In the genomic region with DNA sequence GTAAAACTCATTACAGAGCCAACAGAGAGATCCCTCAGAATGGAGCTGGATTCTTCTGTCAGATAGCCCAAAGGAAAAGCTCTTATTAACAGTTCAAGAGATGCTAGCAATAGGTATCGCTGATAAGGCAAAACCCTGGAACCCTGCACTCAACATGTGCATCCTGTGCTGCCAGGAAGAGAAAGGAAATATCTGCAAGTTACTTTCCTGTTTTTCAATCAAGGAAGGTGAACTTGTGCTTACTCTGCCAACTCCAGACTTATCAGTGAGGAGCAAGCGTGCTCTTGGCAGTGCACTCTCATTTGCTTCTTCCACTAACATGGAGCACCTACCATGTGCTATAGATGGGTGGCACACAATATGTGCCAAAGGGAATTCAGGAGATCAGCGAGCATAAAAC, we compare ENCODE assay signal across 13 mouse cellular contexts.
DNase-seq lines count a peak whose midpoint lies in the region; ATAC-seq and TF ChIP-seq lines count a peak whose summit lies in the region.
"Had no signal": no experiment of that assay in that cellular context is flagged by ENCODE, and none has a peak within 500 bp of the region (broad histone marks: within the 10 kb centered on the region; RNA-seq: fewer than 3 reads in every experiment).

No protein-coding gene starts in this region.

- no peak overlapping the region for H3K9ac ChIP-seq in embryonic facial prominence, embryonic 15.5 days
- H3K9ac ChIP-seq in intestine, embryonic 16.5 days (ENCODE audit: low read depth, low read length), result no peak overlapping the region
- H3K9ac ChIP-seq in lung, embryonic 14.5 days, result no peak overlapping the region
- H3K9ac ChIP-seq: forebrain, embryonic 13.5 days; midbrain, embryonic 13.5 days had no signal

- WGBS in embryonic facial prominence, embryonic 15.5 days, result 81% methylated on average over 3 of the region's 3 CpGs
- 81% methylated on average over 3 of the region's 3 CpGs for WGBS in intestine, embryonic 16.5 days
- WGBS in lung, embryonic 14.5 days, result 70% methylated on average over 3 of the region's 3 CpGs

- H3K27ac ChIP-seq in embryonic facial prominence, embryonic 15.5 days (replicated peaks), result peak overlapping the region; percentile 48; the same call in 1 of the 2 replicates
- H3K27ac ChIP-seq in intestine, embryonic 16.5 days (ENCODE audit: low read length), result 0 out of 2 replicates have a peak overlapping the region, but pooled peaks have one; percentile 67
- peak overlapping the region; percentile 61; the same call in 1 of the 2 replicates for H3K27ac ChIP-seq in lung, embryonic 14.5 days (ENCODE audit: low read depth)
- H3K27ac ChIP-seq: forebrain, embryonic 13.5 days; midbrain, embryonic 13.5 days had no signal

- TF ChIP-seq CTCF in lung, embryonic 14.5 days (IDR thresholded peaks at IDR 0.05; ENCODE audit: low read depth), result no peak

- no peaks in the 10 kb centered on the region for H3K9me3 ChIP-seq in embryonic facial prominence, embryonic 15.5 days (replicated peaks)
- no peaks in the 10 kb centered on the region for H3K9me3 ChIP-seq in intestine, embryonic 16.5 days (ENCODE audit: control insufficient read depth, low read length)
- H3K9me3 ChIP-seq in lung, embryonic 14.5 days (ENCODE audit: low read depth, low read length), result no peaks in the 10 kb centered on the region
- H3K9me3 ChIP-seq: forebrain, embryonic 13.5 days; midbrain, embryonic 13.5 days had no signal

- ATAC-seq in embryonic facial prominence, embryonic 15.5 days (ENCODE audit: insufficient number of reproducible peaks, low FRiP score, low TSS enrichment, low read depth), result no peak
- ATAC-seq in intestine, embryonic 16.5 days, result no peak
- ATAC-seq in lung, embryonic 14.5 days (ENCODE audit: insufficient read depth), result peak; percentile 66
- ATAC-seq in monocyte, adult 5-6 weeks (replicated peaks; ENCODE audit: insufficient number of reproducible peaks, low FRiP score, low TSS enrichment, poor library complexity, severe bottlenecking), result no peak
- ATAC-seq: forebrain, embryonic 13.5 days; midbrain, embryonic 13.5 days had no signal

- H3K4me2 ChIP-seq in embryonic facial prominence, embryonic 15.5 days (replicated peaks), result no peak overlapping the region
- H3K4me2 ChIP-seq in intestine, embryonic 16.5 days (ENCODE audit: low read depth, low read length), result no peak overlapping the region
- no peak overlapping the region for H3K4me2 ChIP-seq in lung, embryonic 14.5 days
- H3K4me2 ChIP-seq: forebrain, embryonic 13.5 days; midbrain, embryonic 13.5 days had no signal

- H3K4me1 ChIP-seq in embryonic facial prominence, embryonic 15.5 days, result no peaks in the 10 kb centered on the region
- no peaks in the 10 kb centered on the region for H3K4me1 ChIP-seq in intestine, embryonic 16.5 days (ENCODE audit: control insufficient read depth, insufficient read depth, low read length)
- H3K4me1 ChIP-seq in lung, embryonic 14.5 days (ENCODE audit: insufficient read depth), result no peaks in the 10 kb centered on the region
- H3K4me1 ChIP-seq: forebrain, embryonic 13.5 days; midbrain, embryonic 13.5 days had no signal

- DNase-seq in adrenal gland, adult 8-10 months, result peak; percentile 5
- DNase-seq in adrenal gland, postnatal 4 days (ENCODE audit: low spot score in 2 of 2), result no peak
- peak; percentile 46 for DNase-seq in lung, embryonic 14.5 days
- DNase-seq in yolk sac, embryonic 10.5 days (ENCODE audit: low spot score), result no peak
- no peak for DNase-seq in embryo, embryonic 10 days (ENCODE audit: low spot score)
- DNase-seq: cerebellum, postnatal 10 days; right cerebral cortex, adult 18-20 months; thymus, postnatal 25 days had no signal

- no peak overlapping the region for H3K4me3 ChIP-seq in embryonic facial prominence, embryonic 15.5 days (replicated peaks)
- no peak overlapping the region for H3K4me3 ChIP-seq in intestine, embryonic 16.5 days (ENCODE audit: low read length)
- H3K4me3 ChIP-seq in lung, embryonic 14.5 days (ENCODE audit: low read depth, low read length), result no peak overlapping the region
- H3K4me3 ChIP-seq: forebrain, embryonic 13.5 days; midbrain, embryonic 13.5 days had no signal

- H3K36me3 ChIP-seq in embryonic facial prominence, embryonic 15.5 days, result no peaks in the 10 kb centered on the region
- H3K36me3 ChIP-seq in intestine, embryonic 16.5 days (ENCODE audit: control insufficient read depth, insufficient read depth, low read length), result no peaks in the 10 kb centered on the region
- no peaks in the 10 kb centered on the region for H3K36me3 ChIP-seq in lung, embryonic 14.5 days (ENCODE audit: insufficient read depth)
- H3K36me3 ChIP-seq: midbrain, embryonic 13.5 days had no signal

- H3K27me3 ChIP-seq in embryonic facial prominence, embryonic 15.5 days, result no peaks in the 10 kb centered on the region
- H3K27me3 ChIP-seq in intestine, embryonic 16.5 days (replicated peaks; ENCODE audit: control insufficient read depth, insufficient read depth, low read length), result no peaks in the 10 kb centered on the region
- H3K27me3 ChIP-seq in lung, embryonic 14.5 days (ENCODE audit: insufficient read depth, low read length), result no peaks in the 10 kb centered on the region
- H3K27me3 ChIP-seq: forebrain, embryonic 13.5 days; midbrain, embryonic 13.5 days had no signal

Comparison
In these comparisons a context has a peak if more than half of its experiments do, and no peak if none do; other contexts are left out.
1. DNase-seq: peak in adrenal gland, adult 8-10 months (single experiment) and lung, embryonic 14.5 days (single experiment); none in adrenal gland, postnatal 4 days (0 of 2), yolk sac, embryonic 10.5 days (single experiment) and embryo, embryonic 10 days (single experiment).
2. Peak in every context shown above with its lines, with median percentiles within 50 percentile points of each other: H3K27ac ChIP-seq.